Mouse (Mus musculus) hindbrain, embryonic 10.5 days (tissue): Measurements from ENCODE around the gene Ott. TPM values are rescaled to one million over a fixed set of nuclear protein-coding genes. Genes with fewer than 3 reads are reported as not detected.
"Not testable (repeated sequence)": the region's sequence is repeated elsewhere in the genome, so short reads cannot be mapped to it uniquely, and the experiment has no call there.

Experiments
- DNase-seq: peaks from one replicate; pipeline ENCODE4 v3.0.0-alpha.2; 2017; ENCODE audit warnings: low spot score
- H3K27ac ChIP-seq: fragments of 300-500 bp; sonication (generic); 2 replicates; pipeline ENCODE4 v1.5.1; 2016; ENCODE audit warnings: mild to moderate bottlenecking, moderate library complexity
- H3K27me3 ChIP-seq: fragments of 300-500 bp; sonication (generic); 2 replicates; pipeline ENCODE4 v1.6.1; 2016; ENCODE audit warnings: mild to moderate bottlenecking; ENCODE audit not compliant: poor library complexity, insufficient read depth, severe bottlenecking
- H3K36me3 ChIP-seq: fragments of 300-500 bp; sonication (generic); 2 replicates; pipeline ENCODE4 v1.6.1; 2016; ENCODE audit warnings: mild to moderate bottlenecking, moderate library complexity
- H3K4me1 ChIP-seq: fragments of 300-500 bp; sonication (generic); replicated peaks from 2 replicates; pipeline ENCODE4 v1.6.1; 2016; ENCODE audit warnings: mild to moderate bottlenecking
- H3K4me3 ChIP-seq: fragments of 300-500 bp; sonication (generic); 2 replicates; pipeline ENCODE4 v1.5.1; 2016; ENCODE audit warnings: mild to moderate bottlenecking, moderate library complexity
- H3K9me3 ChIP-seq: fragments of 300-500 bp; sonication (generic); 2 replicates; pipeline ENCODE4 v1.6.1; 2016; ENCODE audit warnings: mild to moderate bottlenecking, moderate library complexity
- WGBS: fragments of 180-500 bp; shearing (Covaris S2); methylation state at CpG from one replicate; pipeline ENCODE4 v1.1.7; 2016; 5-methylcytosine and 5-hydroxymethylcytosine counted together
- polyA plus RNA-seq: library from polyadenylated mRNA; unstranded; fragments of >200 nt; fragmentation: Nextera tagmentation; extraction: Ambion mirVana; gene quantifications from 2 replicates; pipeline ENCODE4 v1.2.1, GENCODE M21; 2016

Ott gene
- polyA plus RNA-seq: not detected in 2 replicates

DNA sequence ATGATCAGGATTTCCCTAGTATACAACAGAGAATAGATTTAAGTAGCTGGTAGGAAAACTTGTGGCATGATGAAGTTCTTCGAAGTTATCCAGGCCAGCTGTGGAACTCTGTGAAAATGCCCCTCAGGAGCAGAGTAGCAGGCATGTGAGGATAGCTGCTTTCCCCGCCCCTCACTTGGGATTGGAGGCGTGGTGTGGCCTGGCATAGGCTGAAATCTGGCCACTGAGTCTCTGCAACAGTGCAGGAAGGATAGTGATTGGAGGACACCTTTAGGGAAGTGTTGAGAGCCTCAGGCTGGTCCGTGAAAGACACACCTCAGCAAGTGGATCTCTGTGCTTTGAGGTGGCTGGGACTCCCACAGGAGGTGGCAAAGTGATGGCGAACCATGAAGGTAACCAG lies at the start of gene Ott:
Gene Ott, plus strand, starts transcription at position 301 of the 400 bp plus-strand sequence.
- not testable (repeated sequence) for H3K4me1 ChIP-seq, H3K4me3 ChIP-seq, H3K27ac ChIP-seq, H3K9me3 ChIP-seq, DNase-seq, H3K27me3 ChIP-seq, H3K36me3 ChIP-seq
- WGBS: no CpG with 5 or more reads among the region's 5 CpGs

Other genes with a start within 250 kb of the Ott start
- gene Luzp4, start 216.6 kb upstream of the Ott start, polyA plus RNA-seq: not detected in 2 replicates
- gene Gm15093, start 198.1 kb downstream of the Ott start, polyA plus RNA-seq: not detected in 2 replicates